Mouse (Mus musculus): ENCODE results near the gene Adgrl4. TPM values are rescaled to one million over a fixed set of nuclear protein-coding genes. Genes with fewer than 3 reads are reported as not detected.

Adgrl4 gene
- polyA plus RNA-seq, 1 experiment from 2014 or later: not detected

- ChIA-PET POLR2A (no interaction called here), CTCF (interaction anchor here (0.7 to 1.2 kb wide), 6 partner anchors 9 to 343 kb away, joined by 3 to 7 read pairs (median 3); no protein-coding TSS in a partner anchor)
- ATAC-seq (no peak), DNase-seq (ENCODE audit: low read depth, low spot score) (no peak)
- no peaks in the 10 kb centered on the region for H3K27me3 ChIP-seq
- no peak for TF ChIP-seq CTCF (IDR thresholded peaks at IDR 0.05)
- in situ Hi-C loops (cut with MboI; ENCODE audit: low pct_unique_long_range_greater_than_20kb): loop anchor here (10.0 kb wide), 1 partner anchor 1181 kb away; no protein-coding TSS in a partner anchor
Observed at GRCm38 (mm10) chr3:151565664-151566621, 128.3 kb downstream of the Adgrl4 start.

- DNase-seq (ENCODE audit: low read depth, low spot score): no peak
Observed at GRCm38 (mm10) chr3:151566629-151567028, 128.9 kb downstream of the Adgrl4 start.

DNA sequence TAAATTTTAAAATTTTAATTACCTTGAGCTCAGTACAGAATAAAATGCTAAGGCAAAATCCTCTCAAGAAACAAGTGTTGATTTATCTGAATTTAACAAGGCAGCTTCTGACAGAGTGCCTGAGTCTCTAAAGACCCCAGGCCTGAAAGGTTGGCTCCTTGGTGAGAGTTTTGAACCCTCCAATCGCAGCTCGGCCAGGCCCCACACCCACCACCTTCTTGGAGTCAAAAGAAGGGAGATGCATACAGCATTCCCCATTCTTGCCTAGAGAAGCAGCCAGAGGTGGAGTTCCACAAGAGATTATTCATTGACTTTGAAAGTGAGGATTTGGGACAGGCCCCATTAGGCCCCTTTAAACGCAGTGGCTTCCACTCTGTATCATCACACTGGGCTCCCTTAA is 129.9 kb downstream of the Adgrl4 start:
- no peaks in the 10 kb centered on the region for H3K27me3 ChIP-seq
- no peak for TF ChIP-seq CTCF (IDR thresholded peaks at IDR 0.05)
- in situ Hi-C loops (cut with MboI; ENCODE audit: low pct_unique_long_range_greater_than_20kb): loop anchor here (10.0 kb wide), 1 partner anchor 1183 kb away; no protein-coding TSS in a partner anchor
- POLR2A ChIA-PET: no interaction called here
- ATAC-seq (no peak), DNase-seq (ENCODE audit: low read depth, low spot score) (no peak)
- CTCF ChIA-PET: interaction anchor here (0.6 to 1.2 kb wide), 2 partner anchors 122 to 346 kb away, joined by 3 read pairs; no protein-coding TSS in a partner anchor

More at GRCm38 (mm10) chr3:151566629-151567028, 128.9 kb downstream of the Adgrl4 start:
- TF ChIP-seq CTCF (IDR thresholded peaks at IDR 0.05): peak; percentile 64
- ChIA-PET POLR2A (no interaction called here), CTCF (interaction anchor here (1.1 to 1.2 kb wide), 2 partner anchors 300 to 344 kb away, joined by 3 read pairs; no protein-coding TSS in a partner anchor)
- no peak for ATAC-seq
- H3K27me3 ChIP-seq: no peaks in the 10 kb centered on the region
- in situ Hi-C loops (cut with MboI; ENCODE audit: low pct_unique_long_range_greater_than_20kb): loop anchor here (10.0 kb wide), 1 partner anchor 1182 kb away; no protein-coding TSS in a partner anchor

- H3K27me3 ChIP-seq: no peaks in the 10 kb centered on the region
- TF ChIP-seq CTCF (IDR thresholded peaks at IDR 0.05): no peak
- ChIA-PET CTCF (interaction anchor here (1.0 kb wide), 1 partner anchor 17 kb away, joined by 3 read pairs; no protein-coding TSS in a partner anchor), POLR2A (no interaction called here)
- ATAC-seq (no peak), DNase-seq (ENCODE audit: low read depth, low spot score) (no peak)
- in situ Hi-C loops (cut with MboI; ENCODE audit: low pct_unique_long_range_greater_than_20kb): loop anchor here (5.0 kb wide), 1 partner anchor 350 kb away; no protein-coding TSS in a partner anchor
Observed at GRCm38 (mm10) chr3:151572089-151572488, 134.4 kb downstream of the Adgrl4 start.

- TF ChIP-seq CTCF (IDR thresholded peaks at IDR 0.05): no peak
- H3K27me3 ChIP-seq: no peaks in the 10 kb centered on the region
- in situ Hi-C loops (cut with MboI; ENCODE audit: low pct_unique_long_range_greater_than_20kb): no loop called here
- ATAC-seq (no peak), DNase-seq (ENCODE audit: low read depth, low spot score) (no peak)
- CTCF ChIA-PET: no interaction called here
- POLR2A ChIA-PET: no interaction called here
Observed at GRCm38 (mm10) chr3:151575292-151575691, 137.6 kb downstream of the Adgrl4 start.

DNA sequence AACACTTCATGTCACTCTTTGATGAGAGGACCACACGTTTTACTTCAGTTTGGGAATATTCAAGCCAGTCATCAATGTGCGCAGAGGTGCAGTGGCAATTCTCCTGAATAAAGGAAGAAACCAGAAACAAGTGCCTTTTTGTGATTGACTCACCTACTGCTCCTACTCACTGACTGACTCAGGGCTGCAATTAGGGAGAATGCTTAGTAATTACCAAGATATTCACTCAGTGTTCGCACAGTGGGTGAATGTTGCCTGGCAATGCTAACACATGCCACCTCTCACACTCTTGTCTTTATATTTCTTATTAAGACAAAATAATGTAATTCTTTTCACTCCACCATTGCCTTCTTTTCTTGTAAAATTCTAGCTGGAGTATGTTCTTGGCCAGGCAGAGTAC is 138.5 kb downstream of the Adgrl4 start:
- ChIA-PET POLR2A (no interaction called here), CTCF (no interaction called here)
- in situ Hi-C loops (cut with MboI; ENCODE audit: low pct_unique_long_range_greater_than_20kb): no loop called here
- no peak for DNase-seq (ENCODE audit: low read depth, low spot score)
- TF ChIP-seq CTCF (IDR thresholded peaks at IDR 0.05): no peak
- no peaks in the 10 kb centered on the region for H3K27me3 ChIP-seq
- ATAC-seq: no peak

DNA sequence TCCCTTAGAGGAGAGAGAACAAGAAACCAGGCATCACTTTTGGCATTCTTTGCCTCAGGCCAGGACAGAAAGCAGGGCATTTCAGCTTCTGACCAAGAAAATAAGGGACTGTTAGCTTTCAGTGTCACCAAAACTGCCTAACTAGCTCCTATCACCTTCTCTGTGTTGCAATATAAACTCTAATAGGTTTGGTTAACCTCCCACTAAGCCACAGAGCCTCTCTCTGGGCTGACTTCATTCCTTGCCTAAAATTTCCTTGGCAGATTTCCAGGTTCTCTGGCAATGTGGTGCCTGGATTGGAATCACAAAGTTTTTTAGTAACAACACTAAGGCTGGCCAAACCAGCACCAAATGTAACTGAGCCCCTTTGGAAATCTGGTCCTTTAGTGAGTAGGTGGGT is 154.2 kb downstream of the Adgrl4 start:
- CTCF ChIA-PET: no interaction called here
- H3K27me3 ChIP-seq: no peaks in the 10 kb centered on the region
- peak; percentile 82 for ATAC-seq
- POLR2A ChIA-PET: interaction anchor here (0.9 kb wide), 1 partner anchor 57 kb away, joined by 3 read pairs; no protein-coding TSS in a partner anchor
- peak; percentile 70 for DNase-seq (ENCODE audit: low read depth, low spot score)
- no peak for TF ChIP-seq CTCF (IDR thresholded peaks at IDR 0.05)
- in situ Hi-C loops (cut with MboI; ENCODE audit: low pct_unique_long_range_greater_than_20kb): no loop called here

All from Patski (cell line).